Mouse (Mus musculus) urinary bladder, adult 2 months (tissue): ENCODE data around the gene Ccdc134. TPM values are rescaled to one million over a fixed set of nuclear protein-coding genes. Genes with fewer than 3 reads are reported as not detected.
A peak's percentile ranks its signal among the peaks of the same experiment; 100 is the strongest.
"Not testable (repeated sequence)": the region's sequence is repeated elsewhere in the genome, so short reads cannot be mapped to it uniquely, and the experiment has no call there.

ENCODE experiments used
- DNase-seq: peaks from one replicate; pipeline ENCODE4 v3.0.0; 2022; ENCODE audit warnings: low spot score
- polyA plus RNA-seq: library from polyadenylated mRNA; depleted of rRNA; stranded (reverse); fragments of >200 nt; gene quantifications from 2 replicates; pipeline ENCODE4 v1.2.3, GENCODE M21; 2012; rRNA removed

The Ccdc134 gene
- polyA plus RNA-seq, result 12.8 and 16.1 TPM in 2 replicates

- peak; percentile 88 for DNase-seq
Measured at GRCm38 (mm10) chr15:82127426-82128374, at the start of gene Ccdc134. Gene Ccdc134 (plus strand): TSS chr15:82127922.

DNA sequence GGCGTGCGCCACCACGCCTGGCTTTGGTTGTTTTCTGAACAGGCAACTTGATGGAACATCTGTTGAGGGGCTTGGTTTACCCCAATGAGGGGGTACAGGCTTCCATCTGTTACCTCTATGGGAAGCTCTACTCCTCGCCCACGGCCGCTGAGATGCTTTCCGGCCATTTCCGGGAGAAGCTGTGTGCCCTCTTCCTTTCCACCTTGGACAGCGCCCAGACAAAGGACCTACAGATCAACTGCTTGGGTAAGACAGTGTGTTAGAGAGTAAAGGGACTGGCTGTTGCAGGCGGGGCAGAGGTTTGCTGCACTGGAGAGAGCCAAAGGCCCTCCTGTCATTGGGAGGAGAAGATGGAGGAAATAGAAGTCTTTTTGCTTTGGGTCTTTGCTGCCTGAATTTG is 47.8 kb upstream of the Ccdc134 start:
- DNase-seq, result no peak

DNA sequence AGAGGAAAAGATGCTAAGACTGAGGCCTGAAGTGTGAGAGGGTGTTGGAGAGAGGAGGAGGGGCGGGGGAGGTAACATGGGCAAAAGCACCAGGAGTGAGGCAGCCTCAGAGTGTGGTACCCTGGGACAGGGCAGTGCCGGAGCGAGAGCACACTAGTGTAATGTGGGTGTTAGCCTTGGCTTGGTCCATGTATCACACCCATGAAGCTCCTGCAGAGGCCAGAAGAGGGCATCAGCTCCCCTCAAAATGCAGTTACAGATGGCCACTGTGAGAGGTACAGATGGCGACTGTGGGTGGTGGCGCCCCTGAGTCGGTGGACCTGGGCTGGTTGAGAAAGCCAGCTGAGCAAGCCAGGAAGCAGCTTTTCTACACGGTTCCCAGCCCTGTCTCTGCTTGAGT is 46.6 kb upstream of the Ccdc134 start:
- DNase-seq, result no peak

GRCm38 (mm10) chr15:82085606-82086005 is 42.1 kb upstream of the Ccdc134 start:
- no peak for DNase-seq

- DNase-seq, result no peak
Measured at GRCm38 (mm10) chr15:82086131-82086530, 41.6 kb upstream of the Ccdc134 start.

GRCm38 (mm10) chr15:82087266-82087665 is 40.5 kb upstream of the Ccdc134 start:
- DNase-seq, result no peak

- no peak for DNase-seq
Measured at GRCm38 (mm10) chr15:82091061-82091460, 36.7 kb upstream of the Ccdc134 start.

DNA sequence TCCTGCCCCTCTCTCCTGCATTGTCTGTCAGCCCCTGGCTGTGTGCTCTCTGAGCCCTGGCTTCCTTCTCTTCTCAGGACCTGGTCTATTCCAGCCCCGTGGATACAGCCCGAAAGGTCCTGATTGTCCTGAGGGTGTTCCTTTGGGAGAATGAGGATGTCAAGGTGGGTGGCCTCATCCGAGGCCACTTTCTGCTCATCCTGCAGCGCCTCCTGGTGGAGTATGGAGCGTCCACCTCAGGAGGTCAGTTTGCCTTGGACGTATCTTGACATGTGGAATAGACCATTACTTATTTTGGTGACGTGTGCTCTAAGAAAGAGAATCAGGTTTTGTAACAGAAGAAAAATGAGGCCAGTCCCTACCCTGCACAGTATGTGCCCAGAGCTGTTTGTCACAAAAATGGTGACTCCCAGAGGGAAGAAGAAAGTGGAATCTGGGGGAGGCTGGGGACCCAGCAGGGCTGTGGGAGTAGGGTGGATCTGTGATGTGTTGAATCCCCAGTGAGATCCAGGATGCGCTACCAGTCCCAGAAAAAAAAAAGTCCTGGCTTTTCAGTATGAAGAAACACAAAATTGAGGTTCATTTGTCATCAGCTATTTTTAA is 20.7 kb upstream of the Ccdc134 start:
- no peak for DNase-seq

DNA sequence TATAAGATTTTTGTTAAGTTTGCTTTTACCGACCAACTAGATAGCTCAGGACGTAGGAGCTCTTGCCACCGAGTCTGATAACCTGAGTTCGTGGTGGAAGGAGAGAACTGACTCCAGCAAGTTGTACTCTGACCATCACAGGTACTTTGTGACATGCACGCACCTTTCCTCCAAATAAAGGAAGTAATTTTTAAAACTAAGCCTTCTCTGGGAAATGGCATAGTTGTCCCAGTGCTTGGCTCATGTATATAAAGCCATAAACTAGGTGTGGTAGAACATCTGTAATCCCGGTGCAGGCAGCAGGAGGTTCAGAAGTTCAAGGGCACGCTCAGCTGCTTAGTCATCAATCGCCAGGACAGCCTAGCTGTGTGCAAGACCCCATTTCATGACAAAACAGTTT is 7.2 kb upstream of the Ccdc134 start:
- no peak for DNase-seq

GRCm38 (mm10) chr15:82126690-82127089 is 1.0 kb upstream of the Ccdc134 start:
- not testable (repeated sequence) for DNase-seq

DNA sequence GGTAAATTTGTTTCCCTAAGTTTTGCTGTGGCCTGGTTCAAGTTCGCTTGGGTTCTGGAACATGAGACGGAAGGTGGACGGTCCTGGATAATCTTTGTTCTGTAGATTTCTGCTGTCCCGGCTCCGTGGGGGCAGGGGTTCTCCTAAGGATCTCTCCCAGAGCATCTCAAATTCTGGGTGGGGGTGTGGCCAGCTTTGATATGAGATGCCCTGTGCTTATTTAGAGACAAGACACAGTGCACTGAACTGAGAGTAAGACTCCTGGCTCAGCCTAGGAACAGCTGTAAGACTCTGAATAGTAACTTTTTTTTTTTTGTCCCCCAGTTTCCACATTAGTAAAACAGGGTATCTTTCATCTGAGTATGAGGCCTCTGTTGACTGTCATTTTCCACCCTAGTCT is 676 bp downstream of the Ccdc134 start:
- DNase-seq, result no peak

DNA sequence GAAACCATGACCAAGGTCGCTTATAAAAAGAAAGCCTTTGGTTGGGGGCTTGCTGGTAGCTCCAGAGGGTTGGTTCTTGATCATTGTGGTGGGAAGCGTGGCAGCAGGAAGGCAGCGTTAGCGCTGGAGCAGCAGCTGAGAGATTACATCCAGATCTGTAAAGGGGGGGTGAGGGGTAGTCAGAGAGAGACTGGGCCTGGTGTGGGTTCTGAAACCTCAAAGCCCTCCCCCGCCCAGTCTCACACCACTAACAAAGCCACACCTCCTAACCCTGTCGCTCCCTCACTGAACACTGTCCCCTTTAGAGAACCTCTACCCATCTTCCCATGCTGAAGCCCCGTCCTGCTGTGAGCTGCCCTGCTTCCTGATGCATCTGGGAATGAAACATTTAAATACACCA is 2.9 kb downstream of the Ccdc134 start:
- DNase-seq, result no peak

DNA sequence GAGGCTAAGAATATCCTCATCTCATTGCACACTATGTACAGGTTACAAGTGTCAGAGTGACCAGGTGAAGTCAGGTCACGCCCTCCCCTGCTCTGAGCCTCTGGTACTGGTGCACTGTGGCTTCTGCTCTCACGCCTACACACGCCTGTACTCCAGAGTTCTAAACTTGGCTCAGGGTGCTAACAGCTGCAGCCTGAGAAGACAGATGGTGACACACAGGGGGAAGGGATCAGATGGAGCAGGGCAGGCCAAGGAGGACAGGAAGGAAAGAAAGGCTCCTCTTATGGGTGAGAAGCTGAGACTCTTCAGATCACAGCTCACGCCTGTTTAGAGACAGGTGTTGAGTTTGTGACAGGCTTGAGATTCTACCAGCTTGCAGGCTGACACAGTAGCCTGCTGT is 7.7 kb downstream of the Ccdc134 start:
- DNase-seq, result no peak

GRCm38 (mm10) chr15:82138565-82138964 is 10.8 kb downstream of the Ccdc134 start:
- DNase-seq, result peak; percentile 31

DNA sequence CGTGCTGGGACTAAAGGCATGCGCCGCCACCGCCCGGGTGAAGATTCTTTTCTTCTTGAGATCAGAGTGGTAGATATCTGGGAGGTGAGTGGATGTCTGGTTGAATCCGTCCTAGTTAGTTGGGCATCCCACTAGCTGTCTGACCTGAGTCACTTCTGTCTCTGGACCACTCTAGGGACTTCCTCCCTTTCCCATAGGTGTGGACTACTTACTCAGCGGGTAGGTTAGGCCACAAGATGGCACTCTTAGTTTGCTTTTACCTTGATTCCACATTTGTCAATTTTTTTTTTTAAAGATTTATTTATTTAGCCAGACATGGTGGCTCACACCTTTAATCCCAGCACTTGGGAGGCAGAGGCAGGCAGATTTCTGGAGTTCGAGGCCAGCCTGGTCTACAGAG is 11.5 kb downstream of the Ccdc134 start:
- no peak for DNase-seq

DNA sequence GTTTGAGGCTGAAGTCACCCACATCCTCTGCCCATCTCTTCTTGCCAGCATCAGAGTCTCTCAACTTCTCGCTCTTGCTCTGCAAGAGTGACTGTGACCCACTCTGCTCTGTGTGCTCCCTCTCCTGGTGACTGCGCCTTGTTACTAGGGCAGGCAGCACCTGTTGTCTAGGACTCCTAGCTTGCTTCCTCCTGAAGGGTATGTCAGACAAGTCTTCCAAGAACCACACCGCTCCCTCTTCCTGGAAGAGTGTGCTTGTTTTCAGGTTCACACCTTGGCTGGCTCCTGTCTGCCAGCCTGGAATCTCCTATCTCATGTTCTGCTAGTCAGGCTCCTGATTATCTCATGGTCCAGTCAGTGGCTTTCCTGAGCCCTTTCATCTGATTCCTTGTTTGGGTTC is 12.6 kb downstream of the Ccdc134 start:
- DNase-seq, result no peak

- no peak for DNase-seq
Measured at GRCm38 (mm10) chr15:82144157-82144556, 16.4 kb downstream of the Ccdc134 start.

- DNase-seq, result no peak
Measured at GRCm38 (mm10) chr15:82145408-82145807, 17.7 kb downstream of the Ccdc134 start.

DNA sequence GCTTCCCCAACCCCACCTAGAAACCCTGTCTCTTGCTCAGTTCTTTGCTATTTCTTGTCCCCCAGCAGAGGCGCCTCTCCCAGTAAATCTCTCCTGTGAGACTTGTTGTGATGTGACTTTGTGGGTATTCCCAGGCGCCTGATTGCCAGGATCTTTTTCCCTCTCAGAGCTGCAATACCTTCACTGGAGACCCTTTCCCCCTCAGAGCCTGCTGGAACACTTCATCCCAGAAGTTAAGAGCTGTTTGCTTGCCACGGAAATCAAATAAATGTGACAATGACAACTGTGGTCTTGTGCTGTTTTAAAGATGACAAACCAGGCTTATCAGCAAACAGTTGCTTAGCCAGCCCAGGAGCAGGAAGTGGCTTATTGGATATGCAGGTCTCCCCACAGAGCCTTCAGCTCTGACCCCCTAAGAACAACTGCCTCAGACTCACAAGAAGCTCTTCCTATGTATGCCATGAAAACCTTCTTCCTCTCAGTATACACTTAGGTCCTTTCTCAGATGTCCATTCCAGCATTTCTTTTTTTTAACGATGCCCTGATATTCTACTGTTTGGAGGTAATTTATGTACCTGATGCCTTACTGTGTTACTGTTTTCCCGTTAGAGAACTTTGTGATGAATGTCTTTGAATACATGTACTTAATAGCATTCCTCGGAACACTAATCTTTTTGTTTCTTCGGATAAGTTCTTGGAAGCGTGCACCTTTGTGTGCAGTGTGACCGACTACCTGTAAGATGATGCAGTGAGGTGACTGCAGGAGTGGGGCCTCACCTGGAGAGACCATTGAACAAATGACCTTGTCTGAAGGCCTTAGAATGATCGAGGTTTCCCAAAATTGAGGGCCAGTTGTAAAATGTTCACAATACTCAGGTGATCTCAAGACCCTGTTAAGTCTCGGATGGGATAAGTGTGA is 18.4 kb downstream of the Ccdc134 start:
- no peak for DNase-seq

- DNase-seq, result peak; percentile 94
Measured at GRCm38 (mm10) chr15:82146770-82147610, 19.3 kb downstream of the Ccdc134 start, which contains the start of gene Srebf2. Gene Srebf2 (plus strand): TSS chr15:82147181.

DNA sequence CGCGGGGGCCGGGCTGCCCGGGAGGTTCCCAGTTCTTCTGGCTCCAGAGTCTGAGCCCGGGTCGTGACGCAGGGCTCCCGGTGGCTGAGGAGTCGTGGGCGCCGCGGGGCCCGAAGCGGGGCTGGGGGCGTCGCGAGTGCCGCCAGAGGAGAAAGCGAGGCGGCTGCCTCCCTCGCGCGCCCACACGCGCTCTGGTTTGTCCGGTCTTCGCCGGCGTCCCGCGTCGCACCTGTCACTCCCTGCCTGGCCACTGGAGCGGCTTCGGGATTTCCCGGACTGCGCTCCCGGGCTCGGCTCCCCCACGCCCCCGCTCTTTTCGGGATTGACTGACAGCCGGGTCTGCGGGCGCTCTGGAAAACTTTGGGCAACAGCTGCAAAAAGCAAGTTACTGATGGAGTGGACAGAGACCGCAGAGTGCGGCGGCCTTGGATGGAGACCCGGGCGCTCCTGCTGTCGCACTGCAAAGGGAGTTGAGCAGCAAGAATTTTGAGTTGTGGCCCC is 19.9 kb downstream of the Ccdc134 start:
- DNase-seq, result peak; percentile 49
